Mouse (Mus musculus) embryonic fibroblast, embryonic 13.5 days (primary cell): ENCODE measurements at regions not wholly inside any gene's neighbourhood (a gene's known extent, or its start where the extent isn't known, plus 50 kb on each side); places are given as distances from the start of the nearest gene placed in this dataset.

Experiments used
- H3K27ac ChIP-seq: 2 replicates; pipeline ENCODE4 v1.5.1; 2012; ENCODE audit warnings: low read length, control low read depth, inconsistent platforms; ENCODE audit not compliant: insufficient read depth
- H3K4me1 ChIP-seq: 2 replicates; pipeline ENCODE4 v1.6.1; 2011; ENCODE audit warnings: low read length; ENCODE audit not compliant: control insufficient read depth, insufficient read depth
- H3K4me3 ChIP-seq: 2 replicates; pipeline ENCODE4 v1.5.1; 2011; ENCODE audit warnings: mild to moderate bottlenecking, control low read depth, low read length; ENCODE audit not compliant: insufficient read depth
- CTCF ChIP-seq: IDR thresholded peaks from 2 replicates; pipeline ENCODE4 v1.5.1; 2011; ENCODE audit warnings: mild to moderate bottlenecking, control low read depth, low read length, moderate library complexity, borderline replicate concordance; ENCODE audit not compliant: insufficient read depth
- POLR2A ChIP-seq: IDR thresholded peaks from 2 replicates; pipeline ENCODE4 v1.6.1; 2011; ENCODE audit warnings: low read depth, mild to moderate bottlenecking, control low read depth, low read length, moderate library complexity

DNA sequence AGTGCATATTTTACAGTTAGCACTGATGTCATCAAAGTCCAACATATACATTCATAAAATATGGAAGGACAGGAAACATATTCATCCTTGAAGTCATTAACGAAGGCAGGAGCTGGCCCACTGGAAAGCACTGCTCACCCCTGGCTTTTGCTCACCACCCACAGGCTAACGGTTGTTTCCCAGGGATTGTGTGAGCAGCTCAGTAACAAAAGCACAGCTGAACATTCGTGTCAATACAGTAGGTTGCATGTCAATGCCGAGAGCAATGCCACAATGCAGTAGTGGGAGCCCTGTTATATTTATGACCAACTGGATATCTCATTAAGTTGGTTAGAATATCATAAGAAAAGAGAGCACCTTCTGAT is 797.2 kb downstream of the Nova1 start:
- no peak for TF ChIP-seq POLR2A
- TF ChIP-seq CTCF, result no peak
- Histone ChIP-seq H3K4me1 (no peaks in the 10 kb centered on the region), H3K27ac (no peak overlapping the region), H3K4me3 (no peak overlapping the region)

DNA sequence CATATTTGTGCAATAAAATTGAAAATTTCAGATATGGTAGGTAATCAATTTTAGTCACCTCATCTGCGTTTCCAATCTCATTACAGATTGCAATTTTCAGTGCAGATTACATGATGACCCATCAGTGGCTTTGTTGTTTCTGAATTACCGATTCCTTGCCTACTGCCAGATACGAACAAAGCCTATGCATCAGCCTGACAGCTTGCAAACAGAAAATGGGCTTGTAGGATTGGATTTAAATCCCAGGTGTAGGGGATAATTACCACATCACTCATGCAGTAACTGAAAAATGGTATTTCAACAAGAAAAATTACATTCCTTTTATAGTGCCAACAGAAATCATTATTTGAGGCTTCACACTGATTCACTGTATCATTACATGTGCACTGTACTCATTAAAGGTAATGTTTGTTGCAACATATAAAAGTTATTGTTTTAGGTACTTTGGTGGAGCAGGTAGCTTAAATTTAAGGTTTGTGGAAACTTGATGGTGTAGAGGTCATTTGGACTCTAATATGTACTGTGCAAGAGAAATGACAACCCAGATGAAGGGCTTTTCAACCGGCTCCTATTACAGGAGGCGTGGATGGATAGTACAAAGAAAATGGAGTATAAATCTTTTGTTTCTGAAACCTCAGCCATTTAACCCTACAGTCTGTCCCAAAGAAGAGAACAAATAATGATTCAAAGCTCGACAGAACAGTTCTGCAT is 797.7 kb downstream of the Nova1 start:
- no peak overlapping the region for H3K27ac ChIP-seq
- no peaks in the 10 kb centered on the region for H3K4me1 ChIP-seq
- no peak overlapping the region for H3K4me3 ChIP-seq
- TF ChIP-seq POLR2A, result no peak
- no peak for TF ChIP-seq CTCF

DNA sequence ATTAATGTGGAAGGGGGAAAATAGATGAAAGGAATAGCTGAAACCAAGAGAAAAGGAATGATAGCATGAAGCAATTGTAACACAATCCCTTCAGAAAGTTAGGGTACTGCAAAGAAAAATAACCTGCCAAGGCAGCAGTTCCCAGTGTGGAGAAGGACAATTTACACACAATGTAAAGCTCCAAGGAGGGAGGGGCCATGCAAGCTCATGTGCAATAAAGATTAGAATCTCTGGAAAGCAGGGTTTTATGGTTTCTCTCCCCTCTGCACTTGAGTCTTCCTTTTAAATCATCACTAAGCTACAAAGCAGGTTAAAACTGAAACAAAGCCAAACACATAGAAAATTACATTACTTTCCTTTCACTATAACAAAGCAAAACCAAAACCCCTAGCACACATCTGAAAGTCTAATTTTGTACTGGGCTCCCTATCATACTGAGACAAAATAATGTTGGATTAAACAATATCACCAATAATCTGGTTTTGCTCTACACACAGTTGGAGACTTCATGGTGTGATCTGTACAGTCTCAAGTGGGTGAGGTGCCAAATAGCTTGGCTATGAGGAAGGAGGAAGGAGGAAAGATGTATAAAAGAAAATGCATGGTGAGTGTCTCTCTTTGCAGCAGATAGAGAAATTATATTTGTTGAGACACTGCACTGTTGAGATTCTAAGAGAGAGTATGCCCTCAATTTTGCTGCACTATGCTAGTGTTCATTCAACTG is 840.9 kb downstream of the Nova1 start:
- Histone ChIP-seq H3K27ac (no peak overlapping the region), H3K4me1 (no peaks in the 10 kb centered on the region), H3K4me3 (no peak overlapping the region)
- no peak for TF ChIP-seq CTCF
- no peak for TF ChIP-seq POLR2A

DNA sequence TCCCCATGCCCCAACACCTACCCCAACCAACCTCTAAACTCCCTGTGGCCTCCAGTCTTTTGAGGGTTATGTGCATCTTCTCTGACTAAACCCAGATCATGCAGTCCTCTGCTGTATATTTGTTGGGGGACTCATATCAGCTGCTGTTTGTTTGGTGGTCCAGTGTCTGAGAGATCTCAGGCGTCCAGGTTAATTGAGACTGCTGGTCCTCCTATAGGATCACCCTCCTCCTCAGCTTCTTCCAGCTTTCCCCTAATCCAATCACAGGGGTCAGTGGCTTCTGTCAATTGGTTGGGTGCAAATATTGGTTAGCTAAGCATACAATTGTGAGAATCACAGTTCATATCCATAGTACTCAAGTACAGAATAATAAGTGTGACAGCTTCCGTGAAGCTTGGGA is 842.9 kb downstream of the Nova1 start:
- H3K4me3 ChIP-seq, result no peak overlapping the region
- no peak overlapping the region for H3K27ac ChIP-seq
- no peak for TF ChIP-seq POLR2A
- no peak for TF ChIP-seq CTCF
- H3K4me1 ChIP-seq, result no peaks in the 10 kb centered on the region

DNA sequence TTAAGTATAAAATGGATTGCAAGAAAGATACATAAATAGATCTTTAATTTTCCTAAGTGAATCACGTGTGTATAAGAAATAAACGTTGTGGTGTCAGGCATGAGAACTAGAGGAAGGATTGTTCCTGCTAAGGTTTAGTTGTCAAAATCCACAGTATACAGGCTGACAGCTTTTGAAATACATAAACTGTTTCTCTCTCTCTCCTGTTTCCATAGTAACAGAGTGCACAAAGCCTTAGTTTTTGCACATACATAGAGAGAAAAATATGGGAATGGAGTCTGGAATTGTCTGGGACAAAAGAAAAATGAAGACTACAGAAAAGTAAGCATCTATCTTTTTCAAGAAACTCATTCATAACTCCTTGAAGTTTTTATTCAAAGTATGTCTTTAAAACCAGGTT is 848.3 kb downstream of the Nova1 start:
- Histone ChIP-seq H3K27ac (no peak overlapping the region), H3K4me1 (no peaks in the 10 kb centered on the region), H3K4me3 (no peak overlapping the region)
- no peak for TF ChIP-seq CTCF
- TF ChIP-seq POLR2A, result no peak

DNA sequence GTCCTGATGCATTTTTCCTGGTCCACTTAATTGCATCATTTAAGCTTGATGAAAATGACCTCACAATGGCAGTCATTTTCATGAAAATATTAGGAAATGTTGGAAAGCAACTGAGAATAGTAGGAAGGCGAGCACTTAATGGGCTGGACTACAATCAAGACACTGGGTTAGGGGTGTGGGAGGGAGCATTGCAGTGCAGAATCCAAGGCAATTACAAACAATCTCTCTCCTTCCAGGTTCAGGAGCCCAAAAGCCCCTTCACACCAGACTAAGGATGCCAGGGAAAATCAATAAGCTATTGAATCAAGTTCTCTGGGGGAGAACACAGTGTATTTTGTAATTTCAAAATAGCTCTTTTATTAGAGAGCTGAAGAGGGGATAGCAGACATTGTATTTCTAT is 848.8 kb downstream of the Nova1 start:
- TF ChIP-seq CTCF, result no peak
- no peak for TF ChIP-seq POLR2A
- no peak overlapping the region for H3K4me3 ChIP-seq
- H3K27ac ChIP-seq, result no peak overlapping the region
- no peaks in the 10 kb centered on the region for H3K4me1 ChIP-seq

DNA sequence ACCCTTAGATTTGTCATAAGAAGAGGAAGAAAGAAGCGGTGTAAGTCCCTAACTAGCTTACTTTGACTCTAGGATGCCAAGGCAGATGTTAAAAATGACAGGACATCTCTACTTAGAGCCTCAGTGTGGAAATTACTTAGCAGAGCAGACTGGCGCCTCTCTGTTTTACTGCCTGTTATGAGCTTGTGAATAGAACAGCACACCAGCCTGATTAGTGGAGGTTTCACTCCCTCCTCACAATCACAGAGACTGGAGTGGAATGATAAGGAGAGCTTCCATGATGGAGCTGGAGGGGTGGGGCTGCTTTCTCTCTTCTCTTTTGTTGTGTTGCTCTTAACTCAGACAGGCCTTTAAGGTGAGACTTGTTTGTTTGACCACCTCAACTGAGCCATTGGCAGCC is 871.8 kb downstream of the Nova1 start:
- no peak for TF ChIP-seq CTCF
- no peak for TF ChIP-seq POLR2A
- Histone ChIP-seq H3K4me1 (no peaks in the 10 kb centered on the region), H3K27ac (no peak overlapping the region), H3K4me3 (no peak overlapping the region)

DNA sequence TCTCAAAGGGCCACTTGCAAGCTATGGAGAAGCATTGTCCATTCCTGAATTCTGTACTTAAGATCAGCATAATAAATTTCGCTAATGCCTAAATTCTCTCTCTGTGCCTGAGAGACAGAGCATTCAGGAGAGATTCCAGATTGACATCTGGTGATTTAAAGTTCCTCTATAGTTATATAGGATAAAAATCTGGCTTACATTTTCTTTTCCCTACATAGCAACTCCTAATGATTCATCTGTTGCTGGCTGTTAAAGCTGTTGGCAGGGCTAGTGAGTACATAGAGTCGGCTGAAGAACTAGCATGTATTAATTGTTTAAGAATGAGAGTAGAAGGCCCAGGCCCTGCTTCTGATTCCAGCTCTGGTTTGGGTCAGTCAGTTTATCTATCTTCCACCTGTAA is 870.0 kb upstream of the Stxbp6 start:
- H3K27ac ChIP-seq, result no peak overlapping the region
- no peak for TF ChIP-seq CTCF
- no peak for TF ChIP-seq POLR2A
- H3K4me1 ChIP-seq, result no peaks in the 10 kb centered on the region
- H3K4me3 ChIP-seq, result no peak overlapping the region

DNA sequence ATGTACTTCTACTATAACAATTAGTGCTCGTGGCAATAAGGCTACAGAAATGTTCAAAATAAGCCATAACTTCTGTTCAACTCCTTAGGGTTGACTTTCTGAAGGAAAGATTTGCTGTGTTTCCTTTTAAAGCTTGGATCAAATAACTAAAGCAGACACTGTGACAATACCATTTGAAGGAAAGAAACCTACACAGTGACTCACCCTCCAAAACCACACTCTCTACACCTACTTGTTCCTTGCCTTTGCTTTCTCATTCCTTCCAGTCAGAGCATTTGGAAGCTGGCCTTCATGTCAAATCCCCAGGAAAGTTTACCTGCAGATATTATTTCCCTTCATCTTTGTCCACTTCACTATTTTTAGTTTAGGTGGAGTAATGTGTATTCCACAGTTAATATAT is 867.9 kb upstream of the Stxbp6 start:
- Histone ChIP-seq H3K4me3 (no peak overlapping the region), H3K4me1 (no peaks in the 10 kb centered on the region), H3K27ac (no peak overlapping the region)
- TF ChIP-seq CTCF (no peak), POLR2A (no peak)

DNA sequence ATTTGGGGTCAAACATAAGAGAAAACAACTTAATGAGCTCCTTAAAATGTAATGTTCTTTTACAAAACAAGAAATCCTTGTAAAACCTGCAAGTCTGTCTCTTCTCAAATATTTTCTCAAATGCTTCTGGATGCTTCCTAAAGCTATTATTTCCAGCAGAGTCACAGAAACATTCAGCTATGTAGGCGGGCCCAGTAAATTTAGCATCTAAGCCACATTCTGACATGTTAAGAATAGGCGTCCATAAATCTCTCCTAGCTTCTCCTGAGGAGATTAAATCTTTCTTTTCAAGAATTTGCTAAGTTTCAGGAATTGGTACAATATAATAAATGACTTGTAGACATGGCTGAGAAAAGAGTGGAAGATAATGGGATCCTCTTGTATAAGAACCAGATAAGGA is 858.9 kb upstream of the Stxbp6 start:
- Histone ChIP-seq H3K4me1 (no peaks in the 10 kb centered on the region), H3K4me3 (no peak overlapping the region), H3K27ac (peak overlapping the region; percentile 34; the same call in 1 of the 2 replicates)
- TF ChIP-seq POLR2A (no peak), CTCF (no peak)
